Mouse (Mus musculus): ENCODE results near the gene Rnf115.

DNA sequence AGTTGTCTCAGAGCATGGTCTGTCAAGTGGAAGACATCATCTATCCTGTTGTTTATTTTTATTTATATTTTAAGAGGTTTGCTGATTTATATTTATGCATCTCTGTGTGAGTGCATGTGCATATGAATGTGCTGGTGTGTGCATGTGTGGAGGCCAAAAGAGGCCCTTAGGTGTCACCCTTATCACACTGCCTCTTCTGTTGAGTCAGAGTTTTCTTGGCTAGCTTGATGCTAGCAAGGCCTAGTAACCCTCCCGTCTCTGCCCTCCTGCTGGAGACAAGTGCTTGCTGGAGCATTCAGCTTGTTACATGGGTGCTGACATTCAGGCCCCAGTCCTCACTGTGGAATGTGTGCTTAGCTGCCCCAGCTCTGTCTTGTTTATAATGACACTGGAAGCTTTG, 45.5 kb downstream of the Rnf115 start:
- TF ChIP-seq CTCF (IDR thresholded peaks at IDR 0.05; ENCODE audit: extremely low read depth, insufficient read depth, insufficient read length, insufficient replicate concordance): no peak
- TF ChIP-seq POLR2A (IDR thresholded peaks at IDR 0.05; ENCODE audit: low read depth, low read length): no peak
